Mouse (Mus musculus) liver, embryonic 11.5 days (tissue): ENCODE data around the gene Prr14. TPM values are rescaled to one million over a fixed set of nuclear protein-coding genes. Genes with fewer than 3 reads are reported as not detected.
"Not testable (repeated sequence)": the region's sequence is repeated elsewhere in the genome, so short reads cannot be mapped to it uniquely, and the experiment has no call there.

Source experiments
- ATAC-seq: fragments of 200-750 bp; cut with Nextera tagmentation; replicated peaks from 2 replicates; pipeline ENCODE4 v1.8.0; 2017; ENCODE audit warnings: moderate number of reproducible peaks, mild to moderate bottlenecking, moderate TSS enrichment, moderate library complexity; ENCODE audit not compliant: low FRiP score
- DNase-seq: peaks from one replicate; pipeline ENCODE4 v3.0.0-alpha.2; 2017; ENCODE audit warnings: low spot score
- H3K27ac ChIP-seq: fragments of 300-500 bp; sonication (generic); 2 replicates; pipeline ENCODE4 v1.5.1; 2014; ENCODE audit warnings: mild to moderate bottlenecking, low read depth, low read length, control low read depth
- H3K27me3 ChIP-seq: fragments of 300-500 bp; sonication (generic); replicated peaks from 2 replicates; pipeline ENCODE4 v1.6.1; 2014; ENCODE audit warnings: low read length, mixed read lengths; ENCODE audit not compliant: control insufficient read depth, insufficient read depth
- H3K36me3 ChIP-seq: fragments of 300-500 bp; sonication (generic); 2 replicates; pipeline ENCODE4 v1.6.1; 2014; ENCODE audit warnings: mild to moderate bottlenecking, low read length, moderate library complexity, mixed read lengths; ENCODE audit not compliant: control insufficient read depth, insufficient read depth
- H3K4me1 ChIP-seq: fragments of 300-500 bp; sonication (generic); replicated peaks from 2 replicates; pipeline ENCODE4 v1.6.1; 2014; ENCODE audit warnings: low read length, mixed read lengths; ENCODE audit not compliant: control insufficient read depth, insufficient read depth
- H3K4me2 ChIP-seq: fragments of 300-500 bp; sonication (generic); 2 replicates; pipeline ENCODE4 v1.6.1; 2014; ENCODE audit warnings: mild to moderate bottlenecking, control low read depth, moderate library complexity
- H3K4me3 ChIP-seq: fragments of 300-500 bp; sonication (generic); 2 replicates; pipeline ENCODE4 v1.5.1; 2014; ENCODE audit warnings: low read depth, low read length, control low read depth
- H3K9ac ChIP-seq: fragments of 300-500 bp; sonication (generic); 2 replicates; pipeline ENCODE4 v1.6.1; 2014; ENCODE audit warnings: low read depth, low read length, control low read depth
- H3K9me3 ChIP-seq: fragments of 300-500 bp; sonication (generic); 2 replicates; pipeline ENCODE4 v1.6.1; 2016; ENCODE audit warnings: low read length, inconsistent platforms, mixed read lengths; ENCODE audit not compliant: control insufficient read depth
- WGBS: fragments of 180-500 bp; shearing (Covaris S2); extraction: QIAGEN DNeasy Blood & Tissue Kit; methylation state at CpG from one replicate; pipeline ENCODE4 v1.1.7; 2014; 5-methylcytosine and 5-hydroxymethylcytosine counted together
- polyA plus RNA-seq: library from polyadenylated mRNA; unstranded; fragments of >200 nt; fragmentation: Nextera tagmentation; extraction: Ambion mirVana; gene quantifications from 2 replicates; pipeline ENCODE4 v1.2.1, GENCODE M21; 2014

The Prr14 gene
- polyA plus RNA-seq, 1 experiment from 2014 or later = 40.6 TPM

GRCm38 (mm10) chr7:127485416-127485815 is 26.0 kb downstream of the Prr14 start:
- Histone ChIP-seq H3K27ac (no peak overlapping the region), H3K9ac (no peak overlapping the region), H3K27me3 (no peaks in the 10 kb centered on the region), H3K4me3 (no peak overlapping the region), H3K9me3 (no peaks in the 10 kb centered on the region), H3K4me1 (peaks cover 9% of the 10 kb centered on the region), H3K4me2 (no peak overlapping the region), H3K36me3 (peaks cover 69% of the 10 kb centered on the region)
- WGBS = 89% methylated on average over 5 of the region's 5 CpGs
- no peak for DNase-seq
- no peak for ATAC-seq

- H3K36me3 ChIP-seq = peaks cover 66% of the 10 kb centered on the region
- H3K9ac ChIP-seq, H3K4me2 ChIP-seq, H3K4me3 ChIP-seq, H3K4me1 ChIP-seq, ATAC-seq, H3K9me3 ChIP-seq, DNase-seq, H3K27ac ChIP-seq, H3K27me3 ChIP-seq: not testable (repeated sequence)
- WGBS = 84% methylated on average over 4 of the region's 5 CpGs
Measured at GRCm38 (mm10) chr7:127488364-127488763, 29.0 kb downstream of the Prr14 start.

GRCm38 (mm10) chr7:127489982-127490381 is 30.6 kb downstream of the Prr14 start:
- Histone ChIP-seq H3K4me1 (no peaks in the 10 kb centered on the region), H3K27ac (no peak overlapping the region), H3K4me2 (no peak overlapping the region), H3K27me3 (no peaks in the 10 kb centered on the region), H3K36me3 (peaks cover 55% of the 10 kb centered on the region), H3K9me3 (no peaks in the 10 kb centered on the region), H3K4me3 (no peak overlapping the region), H3K9ac (no peak overlapping the region)
- 86% methylated on average over 7 of the region's 7 CpGs for WGBS
- DNase-seq = no peak
- no peak for ATAC-seq

- H3K9ac ChIP-seq = no peak overlapping the region
- no peak for ATAC-seq
- WGBS = 87% methylated on average over 3 of the region's 3 CpGs
- no peak overlapping the region for H3K27ac ChIP-seq
- H3K4me2 ChIP-seq = no peak overlapping the region
- no peak for DNase-seq
- peaks cover 40% of the 10 kb centered on the region for H3K36me3 ChIP-seq
- no peaks in the 10 kb centered on the region for H3K9me3 ChIP-seq
- no peak overlapping the region for H3K4me3 ChIP-seq
- H3K27me3 ChIP-seq = no peaks in the 10 kb centered on the region
- H3K4me1 ChIP-seq = no peaks in the 10 kb centered on the region
Measured at GRCm38 (mm10) chr7:127491846-127492245, 32.4 kb downstream of the Prr14 start.

GRCm38 (mm10) chr7:127494648-127495047 is 35.2 kb downstream of the Prr14 start:
- DNase-seq (no peak), ATAC-seq (no peak)
- Histone ChIP-seq H3K4me1 (no peaks in the 10 kb centered on the region), H3K4me2 (no peak overlapping the region), H3K27ac (no peak overlapping the region), H3K36me3 (peaks cover 20% of the 10 kb centered on the region), H3K9me3 (no peaks in the 10 kb centered on the region), H3K27me3 (no peaks in the 10 kb centered on the region), H3K4me3 (no peak overlapping the region), H3K9ac (no peak overlapping the region)

- Histone ChIP-seq H3K27ac (no peak overlapping the region), H3K4me2 (no peak overlapping the region), H3K4me1 (no peaks in the 10 kb centered on the region), H3K4me3 (no peak overlapping the region), H3K27me3 (no peaks in the 10 kb centered on the region), H3K9ac (no peak overlapping the region), H3K9me3 (no peaks in the 10 kb centered on the region), H3K36me3 (no peaks in the 10 kb centered on the region)
- no peak for ATAC-seq
- DNase-seq = no peak
- 68% methylated on average over 2 of the region's 2 CpGs for WGBS
Measured at GRCm38 (mm10) chr7:127497382-127497781, 38.0 kb downstream of the Prr14 start.

- Histone ChIP-seq H3K4me1 (no peaks in the 10 kb centered on the region), H3K9ac (no peak overlapping the region), H3K4me3 (no peak overlapping the region), H3K4me2 (no peak overlapping the region), H3K27ac (no peak overlapping the region), H3K27me3 (no peaks in the 10 kb centered on the region), H3K9me3 (no peaks in the 10 kb centered on the region), H3K36me3 (no peaks in the 10 kb centered on the region)
- ATAC-seq = no peak
- 42% methylated on average over 3 of the region's 3 CpGs for WGBS
- DNase-seq = no peak
Measured at GRCm38 (mm10) chr7:127498407-127498806, 39.0 kb downstream of the Prr14 start.

GRCm38 (mm10) chr7:127508291-127508690 is 48.9 kb downstream of the Prr14 start:
- Histone ChIP-seq H3K36me3 (no peaks in the 10 kb centered on the region), H3K9ac (no peak overlapping the region), H3K4me1 (no peaks in the 10 kb centered on the region), H3K4me2 (no peak overlapping the region), H3K27me3 (no peaks in the 10 kb centered on the region), H3K27ac (no peak overlapping the region), H3K4me3 (no peak overlapping the region), H3K9me3 (no peaks in the 10 kb centered on the region)
- 87% methylated on average over 3 of the region's 3 CpGs for WGBS
- ATAC-seq (no peak), DNase-seq (no peak)

GRCm38 (mm10) chr7:127509830-127510229 is 50.4 kb downstream of the Prr14 start:
- not testable (repeated sequence) for ATAC-seq

More at GRCm38 (mm10) chr7:127509830-127510229, 50.4 kb downstream of the Prr14 start:
- 80% methylated on average over 3 of the region's 4 CpGs for WGBS
- H3K27me3 ChIP-seq, H3K9me3 ChIP-seq, H3K9ac ChIP-seq, H3K36me3 ChIP-seq, H3K27ac ChIP-seq, H3K4me3 ChIP-seq, H3K4me2 ChIP-seq, DNase-seq, H3K4me1 ChIP-seq: not testable (repeated sequence)
